Mouse (Mus musculus) induced T-regulatory cell, adult 2 months (primary cell): ENCODE results near the gene Nav1.
"Not testable (repeated sequence)": the region's sequence is repeated elsewhere in the genome, so short reads cannot be mapped to it uniquely, and the experiment has no call there.

Experiments
- DNase-seq: peaks from one replicate; pipeline ENCODE4 v3.0.0-alpha.2; 2012; ENCODE audit warnings: low read depth

Gene Nav1

DNA sequence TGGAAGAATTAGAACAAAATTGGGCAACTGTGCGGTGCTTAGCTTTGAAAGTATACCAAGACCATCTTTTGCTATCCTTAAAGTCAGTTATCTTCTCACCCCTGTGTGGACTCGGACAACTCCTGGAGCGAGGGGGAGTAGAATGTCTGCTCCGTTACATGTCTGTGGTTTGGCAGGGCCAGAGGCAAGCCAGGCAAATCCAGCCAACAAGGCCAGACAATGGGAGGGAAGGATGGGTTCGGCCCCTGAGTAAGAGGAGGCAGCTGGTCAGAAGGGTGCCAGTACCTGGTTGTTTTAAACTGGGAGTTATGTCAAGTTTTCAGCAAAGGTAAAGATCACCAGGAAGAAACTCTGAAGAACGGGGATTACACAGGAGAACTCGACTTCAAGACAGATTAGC lies 121.9 kb downstream of the Nav1 start:
- DNase-seq: no peak

DNA sequence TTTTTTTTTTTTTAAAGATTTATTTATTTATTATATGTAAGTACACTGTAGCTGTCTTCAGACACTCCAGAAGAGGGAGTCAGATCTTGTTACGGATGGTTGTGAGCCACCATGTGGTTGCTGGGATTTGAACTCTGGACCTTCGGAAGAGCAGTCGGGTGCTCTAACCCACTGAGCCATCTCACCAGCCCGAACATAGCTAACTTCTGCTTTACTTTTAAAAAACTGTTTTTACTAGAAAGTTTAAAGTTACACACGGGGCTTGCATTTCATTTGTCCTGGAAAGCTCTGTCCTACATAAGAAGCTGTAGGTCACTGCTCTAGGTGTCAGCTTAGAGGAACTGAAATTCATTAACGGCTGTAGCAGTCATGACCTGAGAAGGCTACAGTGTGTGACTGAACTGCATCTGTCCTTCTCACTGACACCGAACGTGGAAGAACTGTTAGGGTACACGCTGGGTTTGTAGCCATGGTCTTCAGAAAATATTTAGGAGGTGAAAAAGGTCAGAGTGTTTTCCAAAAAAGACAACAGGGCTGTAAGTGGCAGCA lies 122.5 kb downstream of the Nav1 start:
- not testable (repeated sequence) for DNase-seq

DNA sequence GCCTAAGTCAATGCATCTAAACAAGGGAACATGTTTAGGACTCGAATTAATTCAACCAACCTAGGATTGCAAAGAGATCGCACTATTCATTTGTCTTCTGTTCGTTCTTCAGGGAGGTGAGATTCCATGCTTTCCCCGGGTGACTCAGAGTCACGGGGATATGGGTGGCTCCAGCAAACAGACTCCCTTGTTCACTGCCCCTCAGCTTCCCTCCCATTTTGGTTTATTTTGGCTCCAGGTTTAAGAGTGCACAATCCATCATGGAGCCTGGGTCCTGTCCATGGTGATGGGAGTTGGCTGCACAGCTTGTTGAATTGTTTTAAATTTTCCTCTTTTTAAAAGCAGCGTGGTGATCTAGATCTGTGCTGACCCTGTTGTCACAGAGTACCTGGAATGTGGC lies 123.1 kb downstream of the Nav1 start:
- no peak for DNase-seq

DNA sequence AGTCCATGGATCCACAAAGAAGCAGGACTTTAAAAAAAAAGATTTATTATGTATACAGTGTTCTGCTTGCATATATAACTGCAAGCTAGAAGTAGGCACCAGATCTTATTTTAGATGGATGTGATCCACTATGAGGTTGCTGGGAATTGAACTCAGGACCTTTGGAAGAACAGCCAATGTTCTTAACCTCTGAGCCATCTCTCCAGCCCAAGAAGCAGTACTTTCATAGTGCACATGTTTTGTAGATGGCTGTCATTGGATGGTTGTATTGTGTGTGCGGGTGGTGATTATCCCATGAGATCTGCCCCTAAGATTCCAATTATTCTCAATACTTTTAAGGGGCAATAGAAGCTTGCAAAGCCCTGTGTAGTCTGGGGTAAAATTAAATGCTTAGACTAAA lies 124.4 kb downstream of the Nav1 start:
- no peak for DNase-seq

DNA sequence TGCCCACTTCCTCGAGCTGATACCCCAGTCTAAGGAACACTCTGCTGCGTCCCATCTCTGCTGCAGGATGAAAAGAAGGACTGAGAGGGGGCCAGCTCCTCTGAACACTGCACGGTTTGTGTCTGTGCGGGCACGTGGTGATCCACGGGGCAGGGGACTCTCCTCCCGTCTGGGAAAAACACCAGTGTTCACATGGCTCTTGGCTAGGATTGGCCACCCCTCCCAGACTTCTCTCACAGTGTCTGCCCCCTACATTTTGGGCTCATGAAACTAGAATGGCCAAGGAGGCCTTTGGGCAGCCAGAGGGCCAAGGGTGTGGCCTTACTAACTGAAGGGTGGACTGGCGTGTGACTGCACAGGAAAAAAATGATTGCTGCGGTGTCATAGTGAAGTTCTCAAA lies 125.4 kb downstream of the Nav1 start:
- no peak for DNase-seq

DNA sequence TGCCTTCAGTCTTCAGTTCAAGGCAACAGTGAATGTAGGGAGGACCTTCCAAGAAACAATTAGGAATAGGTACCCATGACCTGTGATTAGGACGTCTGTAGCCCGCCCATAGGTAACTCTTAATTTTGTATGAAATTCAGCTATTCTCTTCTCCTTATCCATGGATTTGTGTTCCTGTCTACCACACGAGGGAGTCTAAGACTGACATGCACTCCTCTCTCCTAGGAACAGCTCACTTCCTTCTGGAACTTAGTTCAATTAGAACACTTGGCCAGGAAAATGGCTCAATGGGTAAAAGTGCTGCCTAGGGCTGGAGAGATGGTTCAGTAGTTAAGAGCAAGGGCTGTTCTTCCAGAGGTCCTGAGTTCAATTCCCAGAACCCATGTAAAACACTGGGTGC lies 126.3 kb downstream of the Nav1 start:
- no peak for DNase-seq

DNA sequence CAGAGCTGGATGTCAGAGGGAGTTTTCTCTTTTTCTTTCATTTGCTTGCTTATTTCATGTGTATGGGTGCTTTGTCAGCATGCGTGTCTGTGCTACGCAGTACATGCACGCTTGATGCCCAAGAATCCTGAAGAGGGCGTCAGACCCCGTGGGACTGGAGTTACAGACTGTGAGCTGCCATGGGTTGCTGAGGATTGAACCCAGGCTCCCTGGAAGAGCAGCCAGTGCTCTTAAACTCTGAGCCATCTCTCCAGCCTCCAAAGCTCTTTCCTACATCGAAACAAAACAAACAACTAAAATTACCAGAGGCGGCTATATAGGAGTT lies 131.6 kb downstream of the Nav1 start:
- no peak for DNase-seq

DNA sequence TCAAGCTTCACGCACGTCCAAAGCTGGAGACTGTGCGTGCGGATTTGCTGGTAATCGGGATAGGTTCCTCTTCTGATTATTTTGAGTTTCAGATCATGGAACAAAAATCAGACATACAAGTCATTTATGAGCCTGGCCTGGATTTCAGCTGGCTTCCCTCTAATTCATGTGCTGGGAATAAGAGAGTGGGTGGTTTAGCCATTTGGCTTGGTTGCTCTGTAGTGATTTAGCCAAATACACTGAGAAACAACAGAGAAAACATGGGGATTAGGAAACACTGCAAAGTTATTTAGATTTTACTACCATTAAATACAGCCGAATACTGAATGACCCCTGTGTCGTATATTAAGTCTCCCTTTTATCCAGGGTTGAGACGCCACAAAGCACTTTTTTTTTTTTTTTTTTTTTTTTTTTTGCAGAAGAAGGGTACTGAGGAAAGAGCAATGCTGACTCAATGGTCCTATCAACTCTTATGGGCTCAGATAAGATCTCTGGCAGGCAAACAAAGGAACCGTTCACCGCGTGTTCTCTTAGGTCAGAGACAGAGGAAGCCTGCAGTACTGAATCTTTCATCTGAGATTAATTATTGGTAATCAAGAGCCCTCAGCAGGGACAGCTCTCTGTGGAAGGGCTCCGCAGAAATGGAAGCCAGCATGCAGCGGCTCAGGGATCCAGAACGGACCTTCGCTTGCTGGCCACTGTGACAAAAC lies 132.1 kb downstream of the Nav1 start:
- no peak for DNase-seq

DNA sequence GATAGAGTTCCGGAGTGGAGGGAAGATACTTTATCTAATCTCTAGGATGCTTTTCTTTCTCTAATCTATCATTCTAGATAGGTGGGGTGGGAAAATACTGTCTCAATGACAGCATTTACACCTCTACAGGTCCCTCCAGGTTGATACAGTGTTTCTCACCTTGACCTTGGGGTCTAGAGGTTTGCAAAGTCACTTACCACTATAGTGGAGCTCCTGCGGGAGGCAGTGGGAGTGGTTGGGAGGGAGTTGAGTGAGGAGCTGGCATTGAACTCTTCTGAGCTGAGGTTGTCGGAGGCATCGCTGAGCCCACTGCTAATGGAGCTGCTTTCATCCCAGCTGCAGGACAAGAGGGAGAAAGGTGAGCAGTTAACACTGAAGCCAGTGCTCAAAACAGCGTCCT lies 134.6 kb downstream of the Nav1 start:
- no peak for DNase-seq

DNA sequence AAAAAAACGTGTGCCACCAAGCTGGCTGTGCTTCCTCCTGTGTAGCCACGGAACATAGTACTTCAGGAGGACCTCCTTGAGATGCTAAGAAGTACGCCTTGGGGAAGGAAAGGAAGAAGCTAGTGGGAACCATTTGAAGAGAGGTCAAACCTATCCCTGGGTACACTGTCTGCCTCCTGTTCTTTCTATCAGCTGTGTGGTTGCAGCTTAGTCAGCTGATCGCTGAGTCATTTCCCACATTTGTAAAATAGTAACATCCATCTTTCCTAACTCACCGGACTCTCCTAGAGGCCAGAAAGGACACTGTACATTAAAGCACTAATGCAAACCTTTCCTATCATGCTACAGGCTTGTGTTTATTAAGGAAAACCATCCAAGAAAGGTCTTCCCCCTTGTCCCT lies 135.4 kb downstream of the Nav1 start:
- DNase-seq: no peak

DNA sequence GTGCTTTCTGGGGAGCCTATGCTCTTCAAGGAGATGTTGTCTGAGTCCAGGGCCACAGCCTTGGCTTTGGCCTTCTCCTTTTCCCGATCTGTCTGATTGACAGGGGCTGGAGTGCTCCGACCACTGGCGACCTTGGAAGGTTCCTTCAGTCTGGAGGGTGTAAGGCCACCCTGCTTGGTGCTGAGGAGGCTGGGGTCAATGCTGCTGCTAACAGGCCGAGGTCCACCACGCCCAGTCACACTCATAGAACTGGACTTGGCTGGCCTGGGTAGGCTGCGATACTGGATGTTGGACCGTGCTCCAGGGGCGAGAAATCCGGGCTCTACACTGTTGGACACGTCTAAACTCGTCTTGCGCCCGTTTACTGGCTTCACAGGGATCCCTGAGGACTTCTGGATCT lies 136.5 kb downstream of the Nav1 start:
- no peak for DNase-seq

DNA sequence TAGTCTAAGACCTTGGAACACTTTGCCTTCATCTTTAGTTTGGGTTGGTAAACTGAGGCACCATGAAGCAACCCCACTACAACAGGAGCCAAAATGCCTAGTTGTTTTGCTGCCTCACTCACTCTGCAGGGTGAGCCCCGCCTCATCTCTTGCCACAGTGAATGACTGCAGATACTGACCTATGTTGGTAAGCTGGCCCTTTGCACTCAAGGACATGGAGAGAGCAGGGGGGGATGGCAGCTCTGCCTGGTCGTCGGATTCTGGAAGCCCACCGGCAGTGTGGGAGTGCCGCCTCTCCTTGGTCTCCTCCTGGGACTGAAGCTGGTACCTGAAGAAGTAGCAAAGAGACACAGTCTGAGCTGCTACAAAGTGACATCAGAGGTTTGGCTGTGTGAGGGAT lies 139.6 kb downstream of the Nav1 start:
- DNase-seq: no peak

DNA sequence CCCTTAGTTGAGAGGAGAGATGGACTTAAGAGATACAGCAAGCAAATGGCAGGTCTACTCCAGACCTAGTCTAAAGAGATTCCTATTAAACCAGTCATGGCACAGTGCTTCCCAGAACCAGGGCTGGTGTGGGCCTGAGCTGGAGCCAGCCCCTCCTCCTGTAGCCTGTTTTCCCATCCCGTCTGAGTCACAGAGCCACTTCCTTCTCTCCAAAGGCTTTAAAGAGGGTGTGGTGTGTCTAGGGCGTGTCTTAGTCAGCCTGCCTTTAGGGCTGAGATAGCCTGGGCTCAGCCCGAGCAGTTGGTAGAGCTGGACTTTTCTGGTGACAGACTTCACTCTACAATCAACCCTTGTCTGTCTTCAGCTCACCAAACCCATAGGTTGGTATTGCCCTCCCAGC lies 140.2 kb downstream of the Nav1 start:
- no peak for DNase-seq

DNA sequence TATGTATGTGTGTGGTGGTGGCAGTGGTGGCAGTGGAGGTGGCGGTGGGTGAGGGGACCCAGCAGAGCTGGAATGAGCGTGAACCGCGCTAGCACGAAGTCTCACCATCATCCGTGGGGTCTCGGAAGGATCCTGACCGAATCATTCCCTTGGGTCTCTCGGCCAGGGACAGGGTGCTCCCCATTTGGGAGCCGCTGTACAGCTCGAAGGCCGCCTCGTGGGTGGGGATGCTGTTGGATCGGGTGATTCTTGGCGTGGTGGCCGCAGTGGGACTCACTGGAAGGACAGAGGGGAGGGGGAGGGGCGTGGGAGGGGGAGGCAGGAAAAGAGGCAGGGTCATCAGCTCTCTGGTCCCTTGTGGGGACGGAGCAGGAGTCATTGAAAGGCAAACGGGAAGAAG lies 141.4 kb downstream of the Nav1 start:
- no peak for DNase-seq

DNA sequence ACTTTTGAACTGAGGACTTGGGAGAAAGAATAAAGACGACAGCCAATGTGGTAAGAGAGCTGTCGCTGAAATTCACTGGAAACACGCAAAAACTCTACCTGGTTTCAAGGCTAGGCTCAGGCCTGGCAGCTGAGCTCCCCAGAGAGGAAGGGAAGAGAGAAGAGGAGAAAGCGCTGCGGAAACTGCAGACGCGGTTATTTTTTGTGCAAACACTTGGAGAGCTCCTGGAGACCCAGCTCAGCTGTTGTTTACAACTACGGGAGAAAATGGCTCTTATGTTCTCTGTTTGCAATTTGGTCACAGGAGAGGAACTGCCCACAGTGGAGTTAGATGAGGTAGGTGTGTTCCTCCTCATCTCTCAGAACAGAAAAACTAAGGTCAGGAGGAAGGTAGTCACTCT lies 144.4 kb downstream of the Nav1 start:
- DNase-seq: no peak

DNA sequence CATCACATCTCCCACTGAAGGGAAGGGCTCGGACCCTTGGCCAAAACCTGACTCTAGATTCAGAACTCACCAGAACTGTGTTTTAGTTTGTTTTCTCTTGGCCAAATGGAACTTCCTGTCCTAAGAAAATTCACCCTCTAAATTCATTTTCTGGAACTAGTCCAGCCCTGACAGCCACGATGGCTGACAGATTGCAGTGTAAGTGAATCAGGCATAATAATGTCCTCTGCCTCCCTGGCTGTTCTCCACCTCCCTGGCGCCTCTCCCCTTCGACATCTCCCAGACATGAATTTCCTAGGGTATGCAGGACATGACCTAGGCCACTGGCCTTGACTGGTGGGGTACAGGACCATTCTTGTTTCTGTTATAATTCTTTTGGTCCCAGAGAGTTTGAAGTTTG lies 144.8 kb downstream of the Nav1 start:
- no peak for DNase-seq

DNA sequence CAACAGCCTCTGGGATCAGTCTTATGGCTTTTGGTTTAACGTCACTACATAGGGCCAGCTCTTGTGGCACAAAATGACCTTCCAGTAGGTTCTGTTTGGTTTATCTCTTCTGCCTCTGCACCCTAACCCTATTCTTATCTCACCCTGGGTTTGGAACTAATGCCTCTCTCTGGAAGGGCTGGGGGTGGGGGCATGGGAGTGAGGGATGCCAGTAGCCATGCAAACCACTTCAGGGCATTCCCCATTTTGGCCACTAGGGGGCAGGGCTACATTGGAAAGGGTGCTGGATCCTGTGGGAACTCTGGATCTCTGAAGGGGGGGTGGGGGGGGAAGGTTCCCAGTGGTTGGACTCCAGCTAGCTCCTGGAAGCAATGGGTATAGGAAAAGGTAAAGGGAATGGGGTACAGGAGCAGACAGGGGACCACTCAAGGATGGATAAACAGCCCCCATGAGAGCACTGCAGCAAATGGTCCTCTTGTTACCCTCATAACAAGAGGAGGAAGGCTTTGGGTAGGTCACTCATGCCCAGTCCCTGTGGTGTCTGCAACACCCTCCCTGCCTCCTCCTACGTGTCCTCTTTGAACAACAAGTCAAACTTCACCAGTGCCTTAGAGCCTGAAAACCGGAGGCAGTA lies 145.9 kb downstream of the Nav1 start:
- peak; percentile 50 for DNase-seq

DNA sequence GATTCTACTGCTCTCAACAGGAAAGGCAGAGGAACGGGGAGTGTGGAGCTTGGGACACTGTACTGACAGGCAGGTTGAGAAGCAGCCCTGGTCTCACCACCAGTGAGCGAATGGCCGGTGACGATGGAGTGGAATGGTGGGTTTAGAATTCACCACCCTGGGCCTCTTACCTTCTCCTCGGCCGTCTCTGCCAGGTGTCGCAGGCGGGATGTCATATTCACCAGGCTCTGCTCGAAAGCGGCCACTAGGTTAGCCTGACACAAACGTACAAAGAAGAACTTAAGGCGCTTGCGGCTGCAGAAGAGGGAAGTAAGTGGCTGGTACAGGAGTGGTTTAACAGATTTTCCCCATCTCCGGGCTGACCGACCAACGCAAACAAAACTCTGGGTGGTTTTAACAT lies 146.6 kb downstream of the Nav1 start:
- no peak for DNase-seq

DNA sequence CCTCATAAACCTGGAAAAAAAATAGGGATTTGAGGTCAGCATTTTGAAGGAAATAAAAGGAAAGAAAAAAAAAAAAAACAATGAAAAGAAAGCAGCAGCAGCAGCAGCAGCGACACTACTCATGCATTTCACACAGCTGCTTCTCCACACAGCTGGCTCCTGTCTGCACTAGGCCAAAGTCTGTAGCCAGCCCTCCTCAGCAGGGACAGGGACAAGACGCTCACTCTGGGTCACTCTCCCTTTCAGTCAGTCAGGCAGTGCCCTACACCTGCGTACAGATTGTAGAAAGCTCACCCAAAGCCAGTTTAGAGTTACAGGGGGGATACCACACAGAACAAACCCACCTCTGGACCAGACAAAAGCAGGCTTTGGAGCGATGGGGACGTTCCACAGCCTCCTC lies 149.2 kb downstream of the Nav1 start:
- no peak for DNase-seq

DNA sequence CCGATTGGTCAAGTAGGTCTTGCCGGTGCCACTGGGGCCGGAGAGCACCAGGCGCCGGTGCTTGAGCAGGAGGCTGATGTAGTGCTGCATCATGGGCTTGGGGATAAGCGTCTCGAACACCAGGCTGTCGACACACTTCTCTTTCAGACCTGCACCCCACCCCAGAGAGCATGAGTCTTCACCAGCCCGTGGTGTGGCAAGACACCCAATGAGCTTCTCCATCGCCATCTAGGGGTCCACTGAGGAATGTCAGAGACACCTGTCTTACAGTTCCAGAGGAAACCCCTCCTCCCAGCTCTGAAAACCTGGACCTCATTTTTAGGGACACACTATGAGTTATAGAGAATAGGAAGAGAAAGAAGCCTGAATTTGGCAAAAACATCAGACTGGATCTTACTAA lies 154.8 kb downstream of the Nav1 start:
- peak; percentile 39 for DNase-seq

DNA sequence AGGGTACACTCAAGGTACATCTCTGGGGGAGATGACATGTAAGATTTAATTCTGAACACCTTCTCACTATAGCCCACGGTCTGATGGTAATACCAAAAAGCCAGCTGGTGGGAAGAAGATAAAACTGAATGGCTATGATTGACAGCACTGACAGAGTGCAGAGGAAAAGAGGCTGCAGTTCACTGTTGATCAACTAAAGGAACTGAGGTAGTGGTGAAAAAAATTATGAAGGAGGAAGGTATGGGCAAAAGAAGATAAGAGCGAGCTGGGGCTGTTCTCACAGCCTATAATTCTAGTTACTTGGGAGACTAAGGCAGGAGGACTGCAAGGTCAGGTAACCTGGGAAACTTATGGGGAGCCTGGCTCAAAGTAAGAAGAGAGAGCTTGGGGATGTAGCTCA lies 155.7 kb downstream of the Nav1 start:
- DNase-seq: no peak

DNA sequence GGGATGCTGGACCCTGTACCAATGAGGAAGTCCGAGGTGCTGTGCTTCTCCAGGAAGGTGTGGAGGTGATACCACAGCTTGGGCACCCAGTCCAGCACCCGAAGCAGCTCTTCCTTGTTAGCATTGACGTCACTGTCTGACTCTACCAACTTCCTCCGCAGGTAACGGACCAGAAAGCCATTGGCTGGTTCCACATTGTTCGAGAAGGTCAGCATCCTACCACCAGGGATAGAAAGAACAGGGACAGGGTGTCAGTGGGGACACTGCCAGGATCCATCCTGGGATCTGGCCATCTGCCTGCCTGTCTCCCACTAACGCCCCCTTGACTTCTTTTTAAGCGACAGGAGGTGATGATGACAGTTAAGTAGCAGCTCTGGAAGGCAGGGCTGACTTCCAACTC lies 157.2 kb downstream of the Nav1 start:
- DNase-seq: no peak

DNA sequence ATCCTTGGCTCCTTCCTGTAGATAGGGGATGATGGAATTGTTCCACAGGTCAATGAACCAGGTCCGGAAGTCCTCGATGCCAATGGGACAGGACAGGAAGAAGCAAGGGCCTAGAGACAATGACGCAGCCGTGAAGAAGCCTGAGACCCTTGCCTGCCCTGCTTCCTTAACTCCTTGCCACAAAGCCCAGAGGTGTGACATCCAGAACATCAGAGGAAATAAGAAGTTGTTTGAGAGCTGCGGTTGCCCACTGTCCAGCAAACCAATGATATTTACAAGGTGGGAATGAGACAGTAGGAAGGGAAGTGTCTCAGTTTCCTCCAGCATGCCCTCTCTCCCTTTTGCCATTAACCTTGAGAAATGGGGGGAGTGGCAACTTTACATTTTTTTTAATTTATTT lies 158.2 kb downstream of the Nav1 start:
- no peak for DNase-seq

DNA sequence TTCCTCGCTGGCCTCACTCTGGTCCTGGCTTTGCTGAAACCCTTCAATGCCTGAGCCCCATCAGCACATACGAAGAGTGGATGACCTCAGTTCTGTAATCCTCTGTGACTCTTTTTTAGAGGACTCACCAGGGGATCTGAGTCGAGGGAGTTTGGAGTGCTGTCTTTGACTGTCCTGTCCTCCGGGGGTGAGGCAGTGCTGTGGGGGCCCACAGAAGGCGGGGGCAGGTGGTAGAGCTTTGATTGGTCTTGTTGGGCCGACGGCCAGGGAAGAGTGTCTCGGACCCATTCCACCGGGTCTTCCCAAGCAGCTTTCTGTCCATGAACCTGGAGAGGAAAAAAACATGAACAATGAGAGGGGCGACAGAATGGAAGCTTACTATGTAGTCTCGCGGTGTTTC lies 163.6 kb downstream of the Nav1 start:
- no peak for DNase-seq
